Mouse (Mus musculus) liver, embryonic 11.5 days (tissue): ENCODE data around the gene Psmd4. TPM values are rescaled to one million over a fixed set of nuclear protein-coding genes. Genes with fewer than 3 reads are reported as not detected.

Experiments
- ATAC-seq: fragments of 200-750 bp; cut with Nextera tagmentation; replicated peaks from 2 replicates; pipeline ENCODE4 v1.8.0; 2017; ENCODE audit warnings: moderate number of reproducible peaks, mild to moderate bottlenecking, moderate TSS enrichment, moderate library complexity; ENCODE audit not compliant: low FRiP score
- DNase-seq: peaks from one replicate; pipeline ENCODE4 v3.0.0-alpha.2; 2017; ENCODE audit warnings: low spot score
- H3K27ac ChIP-seq: fragments of 300-500 bp; sonication (generic); 2 replicates; pipeline ENCODE4 v1.5.1; 2014; ENCODE audit warnings: mild to moderate bottlenecking, low read depth, low read length, control low read depth
- H3K27me3 ChIP-seq: fragments of 300-500 bp; sonication (generic); replicated peaks from 2 replicates; pipeline ENCODE4 v1.6.1; 2014; ENCODE audit warnings: low read length, mixed read lengths; ENCODE audit not compliant: control insufficient read depth, insufficient read depth
- H3K36me3 ChIP-seq: fragments of 300-500 bp; sonication (generic); 2 replicates; pipeline ENCODE4 v1.6.1; 2014; ENCODE audit warnings: mild to moderate bottlenecking, low read length, moderate library complexity, mixed read lengths; ENCODE audit not compliant: control insufficient read depth, insufficient read depth
- H3K4me1 ChIP-seq: fragments of 300-500 bp; sonication (generic); replicated peaks from 2 replicates; pipeline ENCODE4 v1.6.1; 2014; ENCODE audit warnings: low read length, mixed read lengths; ENCODE audit not compliant: control insufficient read depth, insufficient read depth
- H3K4me2 ChIP-seq: fragments of 300-500 bp; sonication (generic); 2 replicates; pipeline ENCODE4 v1.6.1; 2014; ENCODE audit warnings: mild to moderate bottlenecking, control low read depth, moderate library complexity
- H3K4me3 ChIP-seq: fragments of 300-500 bp; sonication (generic); 2 replicates; pipeline ENCODE4 v1.5.1; 2014; ENCODE audit warnings: low read depth, low read length, control low read depth
- H3K9ac ChIP-seq: fragments of 300-500 bp; sonication (generic); 2 replicates; pipeline ENCODE4 v1.6.1; 2014; ENCODE audit warnings: low read depth, low read length, control low read depth
- H3K9me3 ChIP-seq: fragments of 300-500 bp; sonication (generic); 2 replicates; pipeline ENCODE4 v1.6.1; 2016; ENCODE audit warnings: low read length, inconsistent platforms, mixed read lengths; ENCODE audit not compliant: control insufficient read depth
- WGBS: fragments of 180-500 bp; shearing (Covaris S2); extraction: QIAGEN DNeasy Blood & Tissue Kit; methylation state at CpG from one replicate; pipeline ENCODE4 v1.1.7; 2014; 5-methylcytosine and 5-hydroxymethylcytosine counted together
- polyA plus RNA-seq: library from polyadenylated mRNA; unstranded; fragments of >200 nt; fragmentation: Nextera tagmentation; extraction: Ambion mirVana; gene quantifications from 2 replicates; pipeline ENCODE4 v1.2.1, GENCODE M21; 2014

The Psmd4 gene
- polyA plus RNA-seq, 1 experiment from 2014 or later = 290 TPM

DNA sequence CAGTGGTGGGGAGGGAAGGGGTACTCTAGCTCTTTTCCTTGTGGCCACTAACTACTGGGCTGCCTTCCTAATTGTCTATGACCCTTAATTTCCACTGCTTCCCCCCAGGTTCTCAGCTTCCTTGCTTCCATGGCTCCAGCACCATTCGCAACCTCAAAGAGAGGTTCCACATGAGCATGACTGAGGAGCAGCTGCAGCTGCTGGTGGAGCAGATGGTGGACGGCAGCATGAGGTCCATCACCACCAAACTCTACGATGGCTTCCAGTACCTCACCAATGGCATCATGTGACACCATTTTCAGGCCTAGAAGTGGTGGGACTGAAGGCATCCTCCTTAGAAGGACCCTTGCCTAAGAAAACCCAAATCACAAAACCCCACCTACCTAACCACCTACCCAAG lies 36.8 kb downstream of the Psmd4 start:
- WGBS = 85% methylated on average over 3 of the region's 3 CpGs
- Histone ChIP-seq H3K4me3 (no peak overlapping the region), H3K9me3 (no peaks in the 10 kb centered on the region), H3K27me3 (no peaks in the 10 kb centered on the region), H3K4me2 (no peak overlapping the region), H3K36me3 (peaks cover 50% of the 10 kb centered on the region), H3K27ac (no peak overlapping the region), H3K9ac (no peak overlapping the region), H3K4me1 (no peaks in the 10 kb centered on the region)
- no peak for ATAC-seq
- DNase-seq = no peak

DNA sequence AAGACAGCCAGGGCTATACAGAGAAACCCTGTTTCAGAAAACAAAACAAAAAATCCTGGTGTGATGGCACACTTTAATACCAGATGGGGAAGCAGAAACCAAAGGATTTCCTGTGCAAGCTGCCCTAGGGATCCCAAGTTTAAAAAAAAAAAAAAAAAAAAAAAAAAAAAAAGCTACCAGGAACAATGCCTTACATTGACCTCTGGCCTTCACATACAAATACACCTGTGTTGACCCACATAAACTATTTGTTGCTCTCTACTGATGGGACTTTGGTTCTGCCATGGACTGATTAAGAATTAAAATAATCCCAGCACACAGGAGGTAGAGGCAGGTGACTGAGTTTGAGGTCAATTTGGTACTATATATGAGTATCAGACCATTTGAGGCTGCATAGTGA lies 39.1 kb downstream of the Psmd4 start:
- no peaks in the 10 kb centered on the region for H3K4me1 ChIP-seq
- no peak overlapping the region for H3K4me2 ChIP-seq
- ATAC-seq = no peak
- no peak for DNase-seq
- no peak overlapping the region for H3K4me3 ChIP-seq
- peaks cover 31% of the 10 kb centered on the region for H3K36me3 ChIP-seq
- no peak overlapping the region for H3K9ac ChIP-seq
- H3K27me3 ChIP-seq = no peaks in the 10 kb centered on the region
- H3K27ac ChIP-seq = no peak overlapping the region
- no peaks in the 10 kb centered on the region for H3K9me3 ChIP-seq

DNA sequence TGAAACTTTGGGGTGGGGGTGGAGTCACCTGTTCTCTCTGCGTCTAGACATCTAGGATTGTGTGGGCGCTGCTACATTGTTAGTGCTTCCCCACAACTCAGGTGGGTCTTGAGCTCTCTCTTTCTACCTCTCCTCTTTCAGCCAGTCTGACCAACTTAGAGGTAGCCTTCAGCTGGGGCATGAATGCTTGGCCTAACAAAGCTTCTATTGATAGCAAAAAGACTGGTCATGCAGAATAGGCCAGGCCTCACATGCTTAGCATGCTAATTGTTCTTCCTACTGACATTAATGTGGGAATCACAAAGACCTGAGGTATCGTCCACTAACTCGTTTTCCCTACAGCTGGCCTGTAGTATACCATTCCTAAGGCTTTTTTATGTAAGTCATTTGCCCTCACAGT lies 39.8 kb downstream of the Psmd4 start:
- Histone ChIP-seq H3K4me1 (no peaks in the 10 kb centered on the region), H3K9ac (no peak overlapping the region), H3K4me3 (no peak overlapping the region), H3K27ac (no peak overlapping the region), H3K27me3 (no peaks in the 10 kb centered on the region), H3K4me2 (no peak overlapping the region), H3K36me3 (peaks cover 24% of the 10 kb centered on the region), H3K9me3 (no peaks in the 10 kb centered on the region)
- WGBS = 90% methylated on average over 4 of the region's 4 CpGs
- ATAC-seq = no peak
- no peak for DNase-seq

DNA sequence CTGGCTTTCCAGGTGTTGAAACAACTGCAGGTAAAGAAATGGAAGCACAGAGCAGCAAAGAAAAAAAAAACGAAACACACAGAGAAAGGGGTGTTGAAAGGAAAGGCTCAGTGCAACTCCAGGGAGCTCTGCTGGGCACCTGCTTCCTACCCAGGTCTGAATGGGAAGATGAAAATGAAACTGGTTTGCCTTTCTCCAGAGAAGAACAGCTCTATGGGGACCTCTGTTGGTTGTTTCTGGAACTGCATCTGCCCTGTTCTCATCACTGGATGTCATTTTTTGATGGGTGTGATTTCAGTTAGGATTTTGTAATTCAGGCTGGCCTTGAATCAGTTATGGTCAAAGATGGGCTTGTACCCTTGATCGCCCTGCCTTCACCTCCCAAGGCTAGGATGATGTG lies 45.5 kb downstream of the Psmd4 start:
- H3K9me3 ChIP-seq = no peaks in the 10 kb centered on the region
- H3K27me3 ChIP-seq = no peaks in the 10 kb centered on the region
- no peak overlapping the region for H3K27ac ChIP-seq
- 21% methylated on average over 2 of the region's 2 CpGs for WGBS
- no peak overlapping the region for H3K4me2 ChIP-seq
- no peak overlapping the region for H3K4me3 ChIP-seq
- ATAC-seq (no peak), DNase-seq (no peak)
- H3K36me3 ChIP-seq = peaks cover 10% of the 10 kb centered on the region; the same call in 1 of the 2 replicates
- no peak overlapping the region for H3K9ac ChIP-seq
- no peaks in the 10 kb centered on the region for H3K4me1 ChIP-seq

DNA sequence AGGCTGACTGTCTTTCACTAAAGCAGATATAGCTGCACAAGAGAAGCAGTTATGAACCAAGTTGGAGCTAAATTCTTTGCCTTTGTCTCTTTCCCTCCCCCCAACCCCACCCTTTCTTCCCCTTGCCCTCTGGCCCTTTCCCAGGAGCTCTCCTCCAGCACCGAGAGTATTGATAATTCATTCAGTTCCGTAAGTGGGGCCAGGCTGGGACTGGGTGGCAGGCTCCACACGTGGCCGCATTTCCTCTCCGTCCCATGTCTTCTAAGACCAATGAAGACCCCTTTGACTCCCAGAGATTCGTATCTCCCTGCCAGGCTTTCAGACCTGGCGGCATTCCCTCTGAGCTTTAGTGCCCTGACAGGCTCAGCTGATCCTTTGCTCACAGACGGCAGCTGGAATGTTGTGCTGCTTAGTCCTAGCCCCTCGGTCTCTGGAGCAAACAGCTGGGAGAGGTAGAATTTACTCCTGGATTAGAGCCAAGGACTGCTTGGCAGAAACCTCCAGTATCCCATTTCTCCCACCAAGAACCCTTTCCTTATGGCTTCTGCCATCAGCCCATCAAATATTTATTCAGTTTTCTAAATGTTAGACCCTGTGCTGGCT lies 53.2 kb downstream of the Psmd4 start:
- Histone ChIP-seq H3K4me2 (no peak overlapping the region), H3K27me3 (no peaks in the 10 kb centered on the region), H3K4me1 (peaks cover 23% of the 10 kb centered on the region), H3K9ac (no peak overlapping the region), H3K4me3 (no peak overlapping the region), H3K27ac (no peak overlapping the region), H3K36me3 (peaks cover 3% of the 10 kb centered on the region; the same call in 1 of the 2 replicates), H3K9me3 (no peaks in the 10 kb centered on the region)
- no peak for ATAC-seq
- DNase-seq = no peak
- 65% methylated on average over 9 of the region's 9 CpGs for WGBS

DNA sequence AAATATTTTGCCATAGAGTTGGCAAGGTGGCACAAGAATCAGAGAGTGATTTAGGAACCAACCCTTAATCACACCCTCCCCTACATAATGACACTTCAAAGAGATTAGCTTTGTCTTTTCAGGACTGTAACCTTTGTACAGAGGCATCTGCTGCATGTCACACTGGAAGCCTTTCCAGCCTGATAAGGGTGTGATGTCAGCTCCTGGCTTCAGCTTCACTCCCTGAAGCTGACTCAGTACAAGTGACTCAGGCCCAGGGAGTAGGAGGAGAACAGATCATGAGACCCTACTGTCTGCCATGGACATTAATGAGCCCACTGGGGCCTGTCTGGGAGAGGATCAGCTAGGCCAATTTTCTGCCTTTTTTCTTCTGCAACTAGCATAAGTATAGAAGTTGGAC lies 54.8 kb downstream of the Psmd4 start:
- ATAC-seq (peak; percentile 85), DNase-seq (no peak)
- peaks cover 5% of the 10 kb centered on the region; the same call in 1 of the 2 replicates for H3K36me3 ChIP-seq
- H3K9me3 ChIP-seq = no peaks in the 10 kb centered on the region
- no peak overlapping the region for H3K9ac ChIP-seq
- no peak overlapping the region for H3K4me2 ChIP-seq
- H3K27ac ChIP-seq = no peak overlapping the region
- no peak overlapping the region for H3K4me3 ChIP-seq
- H3K4me1 ChIP-seq = peaks cover 23% of the 10 kb centered on the region
- no peaks in the 10 kb centered on the region for H3K27me3 ChIP-seq

DNA sequence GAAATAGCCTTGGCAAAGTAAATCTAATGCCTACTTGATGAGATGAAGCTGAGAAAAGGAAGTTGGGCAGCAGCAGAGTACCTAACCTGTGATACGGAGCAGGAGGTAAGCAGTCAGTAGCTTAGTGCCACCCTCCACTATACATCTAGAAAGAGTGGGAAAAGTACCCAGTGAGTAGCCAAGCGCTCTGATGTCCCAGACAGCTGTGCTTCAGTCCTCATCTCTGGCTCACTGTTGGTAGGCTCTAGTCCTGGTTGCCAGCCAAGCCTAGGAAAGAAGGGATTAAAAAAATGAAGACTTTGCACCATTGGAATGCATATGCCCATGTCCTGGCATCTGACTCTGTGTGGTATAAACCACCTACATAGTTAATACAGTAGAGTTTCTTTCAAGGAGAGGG lies 56.9 kb downstream of the Psmd4 start:
- 94% methylated on average over 2 of the region's 2 CpGs for WGBS
- Histone ChIP-seq H3K4me1 (peaks cover 23% of the 10 kb centered on the region), H3K9me3 (no peaks in the 10 kb centered on the region), H3K4me2 (no peak overlapping the region), H3K27ac (no peak overlapping the region), H3K4me3 (no peak overlapping the region), H3K9ac (no peak overlapping the region), H3K36me3 (peaks cover 5% of the 10 kb centered on the region; the same call in 1 of the 2 replicates), H3K27me3 (no peaks in the 10 kb centered on the region)
- DNase-seq (no peak), ATAC-seq (no peak)

DNA sequence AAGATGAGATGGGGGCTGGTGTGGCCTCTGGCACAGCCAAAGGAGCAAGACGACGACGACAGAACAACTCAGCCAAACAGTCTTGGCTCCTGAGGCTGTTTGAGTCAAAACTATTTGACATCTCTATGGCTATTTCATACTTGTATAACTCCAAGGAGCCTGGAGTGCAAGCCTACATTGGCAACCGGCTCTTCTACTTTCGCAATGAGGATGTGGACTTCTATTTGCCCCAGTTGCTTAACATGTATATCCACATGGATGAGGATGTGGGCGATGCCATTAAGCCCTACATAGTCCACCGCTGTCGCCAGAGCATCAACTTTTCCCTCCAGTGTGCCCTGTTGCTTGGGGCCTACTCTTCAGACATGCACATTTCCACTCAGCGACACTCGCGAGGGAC lies 58.1 kb downstream of the Psmd4 start:
- DNase-seq (no peak), ATAC-seq (no peak)
- Histone ChIP-seq H3K27me3 (no peaks in the 10 kb centered on the region), H3K4me3 (no peak overlapping the region), H3K9me3 (no peaks in the 10 kb centered on the region), H3K9ac (no peak overlapping the region), H3K4me2 (no peak overlapping the region), H3K27ac (no peak overlapping the region), H3K4me1 (peaks cover 23% of the 10 kb centered on the region), H3K36me3 (peaks cover 5% of the 10 kb centered on the region; the same call in 1 of the 2 replicates)
- 89% methylated on average over 11 of the region's 11 CpGs for WGBS
